Mouse (Mus musculus): ENCODE results near the gene Olfr800.

Olfr800 gene

DNA sequence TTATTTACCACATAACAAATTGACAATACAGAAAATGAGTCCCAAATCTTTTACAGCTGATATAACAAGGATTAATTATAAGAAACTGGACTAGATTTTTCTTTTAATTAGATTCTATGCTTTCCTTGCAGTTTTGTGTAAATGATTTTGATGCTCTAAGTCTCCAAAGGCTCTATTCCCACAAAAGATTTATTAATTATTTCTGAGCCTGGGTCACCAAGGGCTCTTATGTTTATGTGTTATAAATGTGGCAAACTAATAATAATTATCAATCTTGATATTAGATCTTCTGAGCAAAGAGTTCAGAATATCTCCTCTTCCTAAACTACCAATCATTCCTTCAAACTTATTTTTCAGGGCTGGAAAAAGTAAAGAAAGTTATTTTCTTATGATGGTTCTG, at the start of gene Olfr800:
Gene Olfr800 (plus strand): TSS at position 301 of the 400 bp plus-strand sequence.
- no peak for DNase-seq

DNA sequence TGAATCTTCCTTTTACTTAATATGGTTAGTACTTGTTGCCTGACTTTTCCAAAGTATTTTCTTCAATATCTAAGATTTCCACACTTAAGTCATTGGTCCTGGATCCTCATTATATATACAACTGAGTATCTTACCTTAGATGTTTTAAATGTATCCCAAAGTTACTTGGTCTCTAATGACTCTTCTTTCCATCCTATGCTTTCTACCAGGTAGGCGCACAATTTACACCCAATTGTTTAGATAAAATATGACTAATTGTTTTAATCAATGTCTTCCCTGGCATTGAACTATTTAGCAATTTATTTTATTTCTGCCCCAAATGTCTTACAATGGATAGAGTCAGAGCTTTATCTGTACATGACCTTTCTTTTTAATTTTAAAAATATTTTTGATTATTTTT, 45.0 kb upstream of the Olfr800 start, which contains the start of gene Olfr796:
Gene Olfr796 (minus strand): TSS at position 101 of the 400 bp plus-strand sequence.
- DNase-seq = no peak

GRCm38 (mm10) chr10:129621724-129622123, 35.8 kb upstream of the Olfr800 start:
- DNase-seq = no peak

DNA sequence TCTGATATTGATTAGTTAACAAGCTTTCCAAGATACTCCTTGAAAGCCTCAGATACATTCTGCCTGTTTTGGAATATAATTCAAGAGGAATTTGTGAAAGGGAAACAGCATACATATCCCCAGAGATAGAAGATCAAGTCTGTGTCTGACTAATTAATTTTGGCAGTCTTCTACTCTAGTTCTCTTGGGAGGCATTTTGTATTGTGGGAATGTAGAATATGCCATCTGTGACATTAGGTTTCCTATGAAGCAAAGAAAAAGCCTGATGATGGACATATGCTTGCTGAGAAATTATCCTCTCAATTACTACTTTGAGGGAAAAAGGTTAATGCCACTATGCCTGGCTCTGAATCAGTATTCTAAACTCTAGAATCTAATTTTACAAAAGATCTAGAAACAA, 34.2 kb upstream of the Olfr800 start:
- no peak for DNase-seq

GRCm38 (mm10) chr10:129627834-129628233, 29.7 kb upstream of the Olfr800 start, which contains the start of gene Olfr798:
Olfr798 (minus strand) TSS chr10:129627934.
- no peak for DNase-seq

DNA sequence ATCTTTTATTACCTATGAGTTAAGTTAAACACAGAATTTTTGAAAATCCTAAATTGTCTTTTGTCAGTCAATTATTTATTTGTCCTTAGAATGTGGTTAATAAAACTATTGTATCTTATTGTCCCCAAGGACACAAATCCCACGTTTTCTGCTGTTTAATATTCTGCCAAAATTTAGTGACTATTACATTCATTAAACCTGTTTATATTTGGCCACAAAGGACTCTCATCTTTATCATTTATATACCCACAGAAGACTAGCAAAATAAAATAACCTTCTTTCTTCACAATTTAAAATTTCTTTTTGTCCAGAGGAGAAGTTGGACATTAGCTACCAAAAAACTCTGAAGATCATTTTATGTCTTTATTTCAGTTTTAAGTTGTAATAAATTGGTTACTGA, 20.3 kb upstream of the Olfr800 start, which contains the start of gene Olfr799:
Gene Olfr799 (plus strand): TSS at position 301 of the 400 bp plus-strand sequence.
- DNase-seq = no peak

- DNase-seq = no peak
Observed at GRCm38 (mm10) chr10:129651763-129652162, 5.7 kb upstream of the Olfr800 start.

- DNase-seq = no peak
Observed at GRCm38 (mm10) chr10:129673765-129674164, 16.3 kb downstream of the Olfr800 start, which contains the start of gene Olfr801. Olfr801 (minus strand) TSS chr10:129673865.

DNA sequence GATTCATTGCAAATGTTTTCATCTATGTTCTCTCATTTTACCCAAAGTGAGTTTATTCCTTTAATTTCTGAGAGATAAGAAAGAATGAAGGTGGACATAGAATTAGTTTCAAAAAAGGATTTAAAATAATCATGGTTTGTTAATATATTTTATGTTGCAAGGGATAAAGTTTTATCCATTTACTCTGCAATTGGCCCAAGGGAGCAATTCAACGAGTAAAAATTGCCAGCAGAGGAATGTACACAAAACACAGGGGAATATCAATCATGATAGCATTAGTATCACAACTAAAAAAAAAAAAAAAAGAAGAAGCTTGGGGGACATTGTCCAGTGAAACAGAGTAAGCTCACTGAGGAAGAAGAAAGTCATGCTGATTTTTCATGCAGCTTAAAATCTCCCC, 30.6 kb downstream of the Olfr800 start, which contains the start of gene Olfr802:
Gene Olfr802 (minus strand): TSS at position 101 of the 400 bp plus-strand sequence.
- DNase-seq = no peak

DNA sequence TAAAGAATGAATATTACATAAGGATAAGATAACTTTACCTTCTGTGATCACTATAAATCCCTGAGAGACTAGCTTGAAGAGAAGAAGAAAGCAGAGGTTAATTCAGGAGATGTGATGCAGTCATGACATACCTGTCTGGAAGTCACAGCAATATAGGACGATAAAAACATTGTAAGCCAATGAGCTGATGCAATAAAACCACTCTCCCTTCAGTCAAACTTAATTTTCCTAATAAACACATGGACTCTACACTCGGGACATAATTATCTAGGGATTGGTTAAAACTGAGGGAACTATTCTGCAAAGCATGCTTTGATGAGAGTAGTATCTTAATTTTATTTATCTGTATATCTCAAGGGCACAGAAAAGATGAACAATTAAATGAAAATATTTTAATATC, 36.7 kb downstream of the Olfr800 start, which contains the start of gene Olfr803:
Gene Olfr803 (minus strand): TSS at position 101 of the 400 bp plus-strand sequence.
- DNase-seq = no peak

DNA sequence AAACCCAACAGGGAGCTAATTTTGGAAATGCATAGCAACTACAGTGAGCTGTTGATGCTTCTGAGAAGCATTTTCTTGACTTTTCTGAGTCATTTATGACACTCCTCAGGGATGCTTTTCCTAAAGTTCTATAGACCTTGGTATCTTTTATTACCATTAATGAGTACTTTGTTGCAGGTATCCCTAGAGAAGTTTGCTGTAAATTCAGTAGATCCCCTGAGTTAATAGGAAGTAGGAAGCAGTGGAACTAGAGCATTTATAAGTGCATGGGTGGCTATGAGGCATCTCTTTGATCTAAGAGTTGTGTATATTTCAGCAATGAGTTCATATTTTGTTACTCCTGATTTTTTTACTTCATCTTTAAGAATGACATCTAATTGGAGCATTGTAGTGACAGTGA, 45.4 kb downstream of the Olfr800 start, which contains the start of gene Olfr804:
Gene Olfr804 (plus strand): TSS at position 301 of the 400 bp plus-strand sequence.
- DNase-seq = no peak
